Mouse (Mus musculus): ENCODE measurements around the gene Skil. TPM values are rescaled to one million over a fixed set of nuclear protein-coding genes. Genes with fewer than 3 reads are reported as not detected.

Skil gene
- total RNA-seq, 2 experiments from 2014 or later: 13.2 to 17.1 TPM

Other genes with a start within 250 kb of the Skil start
- gene Gpr160, start 239.1 kb upstream of the Skil start, total RNA-seq (2021): under 1 TPM; 0.84 to 0.88 TPM
- 10 to 100 TPM; 11.8 to 12.2 TPM for gene Phc3, start 125.6 kb upstream of the Skil start, total RNA-seq (2021)
- 1 to 10 TPM; 2.6 to 5.1 TPM for gene Prkci, start 99.3 kb upstream of the Skil start, total RNA-seq (2021)
- under 1 TPM in 1 of 2 experiments, not detected in 1; 0.19 TPM for gene Cldn11, start 54.9 kb downstream of the Skil start, total RNA-seq (2021)
- under 1 TPM in 1 of 2 experiments, not detected in 1; 0.02 TPM for gene Slc7a14, start 215.3 kb downstream of the Skil start, total RNA-seq (2021)